Mouse (Mus musculus): ENCODE results near the gene Fbxo4. TPM values are rescaled to one million over a fixed set of nuclear protein-coding genes. Genes with fewer than 3 reads are reported as not detected.
A peak's percentile ranks its signal among the peaks of the same experiment; 100 is the strongest.

The Fbxo4 gene
- polyA plus RNA-seq (2016; fragmentation: Nextera tagmentation; extraction: Ambion mirVana) = 4.1 and 4.2 TPM in 2 replicates

DNA sequence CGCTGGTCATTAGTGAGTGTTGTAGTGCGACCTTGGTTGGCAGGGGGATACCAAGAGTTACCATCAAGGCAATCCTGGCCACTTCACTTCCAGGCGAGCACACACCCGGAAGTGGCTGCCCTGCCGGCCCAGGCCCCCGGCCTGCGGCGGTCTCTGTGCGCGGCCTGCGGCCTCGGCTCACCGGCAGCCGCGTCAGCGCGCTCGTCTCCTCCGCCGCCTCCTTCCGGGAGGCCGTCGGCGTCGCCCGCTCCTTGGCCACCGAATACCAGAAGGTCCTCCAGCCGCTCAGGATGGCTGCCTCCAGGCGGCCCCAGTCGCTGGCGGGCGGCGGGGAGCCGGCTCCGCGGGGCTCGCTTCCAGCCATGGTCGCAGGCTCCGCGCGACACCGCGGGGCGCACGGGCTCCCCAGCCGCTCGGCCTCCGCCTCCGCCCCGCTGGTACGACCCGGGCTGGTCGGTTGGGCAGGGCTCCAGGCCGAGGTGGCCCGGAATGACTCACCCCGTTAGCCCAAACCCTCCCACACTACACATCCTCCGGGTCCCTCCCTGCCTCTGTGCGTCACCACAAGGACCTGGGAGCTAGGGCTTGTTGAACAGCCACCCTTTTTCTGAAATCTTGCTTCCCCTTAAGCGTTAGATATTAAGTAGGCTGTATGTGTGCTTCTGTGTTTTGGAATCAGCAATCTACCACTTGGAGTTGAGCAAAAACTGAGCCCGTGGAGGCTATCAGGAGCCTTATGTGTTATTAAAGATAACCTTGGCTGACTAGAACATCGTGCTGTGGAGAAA lies at the start of gene Fbxo4:
Fbxo4 (minus strand) TSS at position 513 of the 788 bp plus-strand sequence.
- Histone ChIP-seq H3K36me3 (replicated peaks) (peaks cover 29% of the 10 kb centered on the region), H3K4me3 (peak within 1 kb of the TSS; percentile 74), H3K4me1 (0 out of 2 replicates have a peak, but pooled peaks cover 4% of the 10 kb centered on the region), H3K9me3 (no peaks in the 10 kb centered on the region), H3K27me3 (replicated peaks; ENCODE audit: low read depth, poor library complexity, severe bottlenecking) (no peaks in the 10 kb centered on the region), H3K27ac (replicated peaks) (peak within 1 kb of the TSS; percentile 96)
- DNase-seq (ENCODE audit: low spot score) = peak; percentile 80
- WGBS = 2% methylated on average over 61 of the region's 61 CpGs

DNA sequence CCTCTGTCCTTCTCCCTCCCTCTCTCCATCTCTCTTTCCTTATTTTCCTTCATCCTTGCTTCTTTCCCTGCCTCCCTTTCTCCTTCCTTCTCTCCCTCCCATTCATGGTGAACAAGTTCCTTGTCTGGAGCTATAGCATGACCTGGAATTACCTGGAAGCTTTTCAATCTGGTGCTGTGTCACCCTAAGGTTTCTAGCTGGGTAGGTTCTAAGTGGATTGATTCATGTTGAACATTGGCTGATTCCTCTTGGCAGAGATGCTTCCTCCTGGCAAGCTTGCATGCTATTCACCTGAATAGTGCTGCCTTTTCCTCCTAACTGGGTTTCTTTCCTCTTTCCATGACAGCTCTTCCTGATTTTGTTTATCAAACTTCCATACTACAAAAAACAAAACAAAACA lies 49.6 kb upstream of the Fbxo4 start:
- Histone ChIP-seq H3K4me1 (peaks cover 15% of the 10 kb centered on the region), H3K9me3 (no peaks in the 10 kb centered on the region), H3K27me3 (replicated peaks; ENCODE audit: low read depth, poor library complexity, severe bottlenecking) (peaks cover 12% of the 10 kb centered on the region; the same call in 1 of the 2 replicates), H3K36me3 (replicated peaks) (no peaks in the 10 kb centered on the region), H3K4me3 (no peak overlapping the region), H3K27ac (replicated peaks) (no peak overlapping the region)
- DNase-seq (ENCODE audit: low spot score) = no peak

DNA sequence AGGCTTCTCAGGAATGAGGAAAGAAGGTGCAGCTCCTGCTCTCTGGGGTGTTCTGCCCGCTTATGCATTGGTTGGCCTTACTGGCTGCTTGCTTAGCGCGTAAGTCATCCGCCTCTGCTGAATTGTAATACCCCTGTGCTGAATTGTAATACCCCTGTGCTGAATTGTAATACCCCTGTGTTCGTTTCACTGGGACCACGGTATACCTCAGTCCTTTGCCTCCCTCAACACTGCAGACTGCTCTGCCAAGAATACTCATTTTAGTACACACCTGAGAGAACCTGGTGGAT lies 49.0 kb upstream of the Fbxo4 start:
- WGBS = 80% methylated on average over 6 of the region's 6 CpGs

DNA sequence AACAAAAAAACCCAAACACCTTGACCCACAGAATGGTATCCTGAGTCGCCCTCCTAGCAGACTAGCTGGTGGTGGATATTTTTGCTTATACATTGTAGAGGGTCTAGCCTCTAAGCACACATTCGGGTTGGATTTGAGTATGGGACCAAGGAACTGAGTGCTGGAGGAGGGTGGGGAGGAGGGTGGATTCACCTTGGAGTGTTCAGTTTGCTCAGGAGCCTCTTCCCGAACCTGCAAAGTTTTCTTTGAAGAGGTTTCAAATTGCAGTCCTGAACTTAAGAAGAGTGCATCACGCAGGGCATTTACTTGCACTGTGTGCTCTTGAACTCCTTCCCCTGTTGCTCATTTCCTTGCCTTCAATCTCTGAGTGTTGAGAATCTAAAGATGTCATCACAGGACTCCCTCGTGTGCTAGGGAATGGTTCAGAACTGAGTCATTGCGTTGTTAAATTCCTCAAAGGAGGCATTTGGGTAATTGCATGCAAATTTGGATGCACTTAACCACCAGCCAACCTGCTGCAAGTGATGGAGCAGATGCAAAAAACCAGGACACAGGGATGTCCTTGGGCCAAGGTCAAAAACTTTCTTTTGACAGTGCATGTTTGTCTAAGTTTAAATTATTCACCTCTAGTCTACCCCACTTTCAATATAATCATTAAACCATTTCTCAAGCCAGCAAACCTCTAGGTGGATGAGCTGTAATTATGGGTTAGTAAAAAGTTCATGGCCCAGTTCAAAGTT lies 48.5 kb upstream of the Fbxo4 start:
- DNase-seq (ENCODE audit: low spot score) = no peak
- WGBS = 12% methylated on average over 6 of the region's 6 CpGs
- H3K27ac ChIP-seq (replicated peaks) = peak overlapping the region; percentile 92; the same call in 1 of the 2 replicates
- H3K9me3 ChIP-seq = no peaks in the 10 kb centered on the region
- peaks cover 15% of the 10 kb centered on the region for H3K4me1 ChIP-seq
- H3K36me3 ChIP-seq (replicated peaks) = no peaks in the 10 kb centered on the region
- peak overlapping the region; percentile 84 for H3K4me3 ChIP-seq
- H3K27me3 ChIP-seq (replicated peaks; ENCODE audit: low read depth, poor library complexity, severe bottlenecking) = peaks cover 12% of the 10 kb centered on the region; the same call in 1 of the 2 replicates

More for the DNA sequence above, 49.0 kb upstream of the Fbxo4 start:
- Histone ChIP-seq H3K36me3 (replicated peaks) (no peaks in the 10 kb centered on the region), H3K4me3 (no peak overlapping the region), H3K27ac (replicated peaks) (no peak overlapping the region), H3K9me3 (no peaks in the 10 kb centered on the region), H3K4me1 (peaks cover 15% of the 10 kb centered on the region), H3K27me3 (replicated peaks; ENCODE audit: low read depth, poor library complexity, severe bottlenecking) (peaks cover 12% of the 10 kb centered on the region; the same call in 1 of the 2 replicates)
- no peak for DNase-seq (ENCODE audit: low spot score)

DNA sequence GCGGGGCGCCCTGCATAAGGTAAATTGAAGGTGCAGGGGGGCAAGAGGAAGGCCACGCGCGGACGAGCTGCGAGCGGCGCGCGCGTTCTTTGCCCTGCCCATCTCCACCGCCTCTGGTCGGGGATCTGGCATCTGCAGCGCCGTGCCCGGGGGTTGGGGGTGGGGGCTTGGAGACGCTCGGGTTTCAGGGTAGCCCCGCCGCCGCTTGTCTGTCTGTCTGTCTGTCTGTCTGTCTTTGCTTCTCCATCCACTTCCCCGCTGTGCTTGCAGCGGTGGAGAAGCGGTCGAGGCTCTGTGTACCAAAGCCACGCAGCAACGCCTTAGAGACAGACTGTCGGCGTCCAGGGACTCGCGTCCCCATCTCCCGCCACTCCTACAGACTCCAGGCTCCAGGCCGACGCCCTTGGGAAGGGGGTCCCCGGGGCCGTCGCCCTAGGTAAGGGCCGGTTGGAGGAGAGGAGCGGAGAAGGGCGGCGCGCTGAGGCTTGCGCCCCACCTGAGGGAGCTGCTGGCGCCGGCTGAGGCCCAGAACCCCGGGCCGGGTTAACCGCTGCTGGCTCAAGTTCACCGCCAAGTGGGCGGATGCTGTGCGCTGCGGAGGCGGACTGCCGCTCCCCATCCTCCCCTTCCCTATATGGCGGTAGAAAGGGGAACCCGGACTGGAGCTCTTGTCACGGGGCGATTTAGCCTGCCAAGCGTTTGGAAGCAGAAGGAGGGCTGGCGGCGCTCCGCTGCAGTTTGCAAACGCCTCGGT lies 47.6 kb upstream of the Fbxo4 start:
- Histone ChIP-seq H3K27ac (replicated peaks) (peak overlapping the region; percentile 92), H3K4me3 (peak overlapping the region; percentile 84), H3K36me3 (replicated peaks) (no peaks in the 10 kb centered on the region), H3K4me1 (peaks cover 15% of the 10 kb centered on the region), H3K9me3 (no peaks in the 10 kb centered on the region), H3K27me3 (replicated peaks; ENCODE audit: low read depth, poor library complexity, severe bottlenecking) (peaks cover 12% of the 10 kb centered on the region; the same call in 1 of the 2 replicates)
- WGBS = under 1% methylated on average over 65 of the region's 65 CpGs
- peak; percentile 87 for DNase-seq (ENCODE audit: low spot score)

DNA sequence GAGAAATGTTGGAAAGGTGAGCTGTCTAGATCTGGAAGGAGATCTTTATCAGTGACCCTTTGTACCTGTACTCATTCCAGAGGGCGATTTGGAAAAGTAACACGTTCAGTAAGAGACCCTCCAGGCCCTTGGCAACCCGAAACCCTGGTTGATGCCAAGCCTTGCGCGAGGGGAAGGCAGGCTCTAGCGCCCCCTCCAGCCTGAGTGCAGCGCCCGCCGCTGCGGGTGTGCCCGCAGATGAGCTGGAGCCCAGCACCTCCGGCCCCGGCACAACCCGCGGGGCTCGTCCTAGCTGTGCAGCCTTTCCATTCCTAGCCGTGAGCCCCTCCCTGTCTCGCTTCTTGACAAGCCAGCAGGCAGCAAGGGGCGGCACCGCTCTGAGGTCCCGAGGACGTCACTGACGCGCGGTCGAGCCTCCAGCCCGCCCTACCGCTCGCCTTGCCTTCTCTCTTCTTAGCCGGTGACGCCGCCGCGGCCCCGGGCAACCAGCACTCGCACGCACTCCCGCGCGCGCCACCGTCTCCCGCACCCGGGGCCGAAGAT lies 46.9 kb upstream of the Fbxo4 start, which contains the start of gene Oxct1:
Oxct1 (plus strand) TSS at position 153 of the 543 bp plus-strand sequence.
- Histone ChIP-seq H3K36me3 (replicated peaks) (no peaks in the 10 kb centered on the region), H3K4me1 (peaks cover 15% of the 10 kb centered on the region), H3K27ac (replicated peaks) (peak within 1 kb of the TSS; percentile 92), H3K4me3 (peak within 1 kb of the TSS; percentile 84), H3K27me3 (replicated peaks; ENCODE audit: low read depth, poor library complexity, severe bottlenecking) (peaks cover 12% of the 10 kb centered on the region; the same call in 1 of the 2 replicates), H3K9me3 (no peaks in the 10 kb centered on the region)
- DNase-seq (ENCODE audit: low spot score) = peak; percentile 92
- under 1% methylated on average over 45 of the region's 45 CpGs for WGBS

DNA sequence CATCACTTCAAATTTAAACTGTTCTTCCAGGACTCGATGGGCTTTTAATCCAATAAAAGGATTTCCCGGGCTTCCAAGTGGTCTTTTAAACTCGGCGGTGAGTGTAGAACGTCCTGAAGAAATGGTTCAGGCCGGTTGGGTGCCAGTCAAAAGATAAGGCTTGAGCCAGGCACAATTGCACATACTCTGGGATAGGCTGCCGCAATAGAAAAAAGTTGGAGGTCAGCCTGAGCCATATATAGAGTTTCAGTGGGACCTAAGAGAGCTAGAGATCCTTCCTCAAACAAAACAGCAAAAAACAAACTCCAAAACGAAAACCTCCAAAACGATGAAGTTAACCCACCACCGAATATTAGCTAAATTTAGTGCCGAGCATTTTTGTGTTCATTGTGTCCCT lies 46.1 kb upstream of the Fbxo4 start:
- peaks cover 12% of the 10 kb centered on the region; the same call in 1 of the 2 replicates for H3K27me3 ChIP-seq (replicated peaks; ENCODE audit: low read depth, poor library complexity, severe bottlenecking)
- no peak for DNase-seq (ENCODE audit: low spot score)
- peak overlapping the region; percentile 84 for H3K4me3 ChIP-seq
- peak overlapping the region; percentile 92; the same call in 1 of the 2 replicates for H3K27ac ChIP-seq (replicated peaks)
- no peaks in the 10 kb centered on the region for H3K36me3 ChIP-seq (replicated peaks)
- WGBS = 67% methylated on average over 11 of the region's 11 CpGs
- H3K4me1 ChIP-seq = peaks cover 15% of the 10 kb centered on the region
- no peaks in the 10 kb centered on the region for H3K9me3 ChIP-seq

DNA sequence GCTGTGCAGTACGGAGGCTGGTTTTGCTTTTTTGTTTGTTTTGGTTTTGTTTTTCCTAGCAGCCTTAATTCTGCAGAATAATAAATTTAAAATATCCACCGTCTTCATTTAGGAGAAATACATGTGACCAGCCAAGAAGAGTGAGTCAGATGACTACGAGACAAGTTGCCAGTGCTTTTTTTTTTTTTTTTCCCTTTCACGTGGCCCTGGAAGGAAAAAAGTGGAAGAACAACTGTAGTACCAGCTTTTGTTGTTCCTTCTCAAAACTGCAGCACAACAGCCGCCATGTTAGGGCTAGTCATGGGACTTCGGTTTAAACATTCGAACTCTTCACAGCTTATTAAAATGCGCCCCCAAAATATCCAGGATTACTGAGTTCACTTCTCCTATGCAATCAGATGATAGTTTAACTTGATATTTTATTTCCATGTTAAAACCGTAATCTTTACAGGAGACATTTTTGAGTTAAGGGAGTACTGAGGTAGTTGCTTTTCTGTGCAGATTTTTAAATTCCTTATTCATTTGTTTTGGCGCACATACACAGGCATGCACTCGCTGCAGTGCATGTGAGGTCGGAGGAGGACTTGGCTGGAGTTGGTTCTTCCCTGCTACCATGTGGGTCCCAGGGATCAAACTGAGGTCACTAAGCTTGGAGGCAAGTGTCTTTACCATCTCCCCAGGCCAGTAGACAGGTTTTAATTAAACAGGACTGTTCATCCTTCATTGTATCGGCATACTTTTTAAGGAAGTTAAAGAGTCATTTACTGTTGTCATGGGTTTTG lies 45.5 kb upstream of the Fbxo4 start:
- peaks cover 12% of the 10 kb centered on the region; the same call in 1 of the 2 replicates for H3K27me3 ChIP-seq (replicated peaks; ENCODE audit: low read depth, poor library complexity, severe bottlenecking)
- H3K27ac ChIP-seq (replicated peaks) = no peak overlapping the region
- no peaks in the 10 kb centered on the region for H3K9me3 ChIP-seq
- WGBS = 82% methylated on average over 13 of the region's 13 CpGs
- no peaks in the 10 kb centered on the region for H3K36me3 ChIP-seq (replicated peaks)
- DNase-seq (ENCODE audit: low spot score) = no peak
- no peak overlapping the region for H3K4me3 ChIP-seq
- peaks cover 15% of the 10 kb centered on the region for H3K4me1 ChIP-seq

DNA sequence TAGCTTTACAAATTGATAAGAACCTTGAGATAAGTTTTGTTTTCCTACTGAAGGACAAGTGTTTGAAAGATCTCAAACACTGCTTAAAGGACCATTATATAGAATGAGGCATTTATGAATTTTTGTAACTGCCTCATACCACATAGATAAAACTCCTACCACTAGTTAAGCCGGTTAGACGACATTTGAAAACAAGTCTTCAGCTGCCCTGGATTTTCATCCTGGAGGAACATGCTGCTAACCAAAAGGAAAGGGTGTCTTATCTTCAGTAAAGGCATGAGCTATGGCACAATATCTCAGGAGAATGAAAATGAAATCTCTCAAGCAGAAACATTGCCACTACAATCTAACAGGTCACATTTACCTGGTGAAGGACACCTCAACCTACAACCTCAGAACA lies 44.4 kb upstream of the Fbxo4 start:
- peaks cover 15% of the 10 kb centered on the region for H3K4me1 ChIP-seq
- H3K9me3 ChIP-seq = no peaks in the 10 kb centered on the region
- H3K27me3 ChIP-seq (replicated peaks; ENCODE audit: low read depth, poor library complexity, severe bottlenecking) = peaks cover 9% of the 10 kb centered on the region; the same call in 1 of the 2 replicates
- H3K27ac ChIP-seq (replicated peaks) = no peak overlapping the region
- H3K36me3 ChIP-seq (replicated peaks) = no peaks in the 10 kb centered on the region
- 91% methylated on average over 2 of the region's 2 CpGs for WGBS
- DNase-seq (ENCODE audit: low spot score) = no peak
- H3K4me3 ChIP-seq = no peak overlapping the region

DNA sequence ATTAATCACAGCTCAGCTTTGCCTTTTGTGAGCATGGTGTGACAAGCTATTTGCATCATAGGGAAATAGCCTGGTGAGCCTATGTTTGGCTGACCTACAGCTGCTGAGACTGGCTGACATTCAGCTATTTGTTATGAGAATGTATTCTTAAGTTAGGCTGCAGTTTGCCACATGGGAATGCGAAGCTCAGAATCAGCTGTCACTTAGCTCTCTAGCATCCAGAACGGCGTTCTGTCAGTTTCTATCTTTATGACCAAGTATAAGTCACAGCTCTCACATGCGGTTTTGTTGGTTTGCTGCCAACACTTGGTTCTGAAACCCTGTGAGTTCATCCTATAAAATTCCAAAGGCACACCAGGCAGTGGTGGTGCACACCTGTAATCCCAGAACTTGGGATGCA lies 41.3 kb upstream of the Fbxo4 start:
- no peaks in the 10 kb centered on the region for H3K27me3 ChIP-seq (replicated peaks; ENCODE audit: low read depth, poor library complexity, severe bottlenecking)
- H3K27ac ChIP-seq (replicated peaks) = no peak overlapping the region
- 83% methylated on average over 4 of the region's 4 CpGs for WGBS
- H3K4me3 ChIP-seq = no peak overlapping the region
- peaks cover 2% of the 10 kb centered on the region for H3K4me1 ChIP-seq
- DNase-seq (ENCODE audit: low spot score) = no peak
- no peaks in the 10 kb centered on the region for H3K36me3 ChIP-seq (replicated peaks)
- no peaks in the 10 kb centered on the region for H3K9me3 ChIP-seq

DNA sequence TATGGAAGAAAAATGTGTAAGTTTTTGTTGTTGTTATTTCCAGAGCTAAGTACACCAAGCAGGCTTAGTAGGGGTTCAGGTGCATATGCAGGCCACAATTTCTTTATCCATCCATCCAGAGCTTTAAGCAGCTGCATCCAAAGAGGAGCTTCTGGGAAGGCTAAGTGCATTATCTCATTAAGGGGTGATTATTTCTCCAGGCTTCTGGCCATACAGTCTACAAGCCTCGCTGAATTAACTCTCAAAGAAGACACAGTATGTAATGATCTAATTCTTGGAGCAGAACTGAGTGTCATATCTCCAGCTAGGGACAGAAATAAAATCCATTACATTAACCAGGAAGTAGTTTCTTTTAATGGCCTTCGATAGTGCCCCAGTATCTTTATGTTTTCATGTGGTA lies 34.5 kb upstream of the Fbxo4 start:
- H3K4me1 ChIP-seq = no peaks in the 10 kb centered on the region
- no peak for DNase-seq (ENCODE audit: low spot score)
- no peak overlapping the region for H3K27ac ChIP-seq (replicated peaks)
- no peak overlapping the region for H3K4me3 ChIP-seq
- WGBS = 73% methylated on average over 2 of the region's 2 CpGs
- H3K9me3 ChIP-seq = no peaks in the 10 kb centered on the region
- no peaks in the 10 kb centered on the region for H3K27me3 ChIP-seq (replicated peaks; ENCODE audit: low read depth, poor library complexity, severe bottlenecking)
- no peaks in the 10 kb centered on the region for H3K36me3 ChIP-seq (replicated peaks)

All from embryonic facial prominence, embryonic 10.5 days (tissue).